Mouse (Mus musculus) testis, adult 2 months (tissue): Measurements from ENCODE around the gene Myo10.

Experiments used
- CTCF ChIP-seq: fragments of 200-500 bp; IDR thresholded peaks from 2 replicates; pipeline ENCODE4 v1.5.1; 2012; ENCODE audit warnings: low read depth, mild to moderate bottlenecking, inconsistent platforms, low read length, moderate library complexity; ENCODE audit not compliant: control insufficient read depth, insufficient read depth, insufficient replicate concordance
- POLR2A ChIP-seq: fragments of 200-500 bp; IDR thresholded peaks from 2 replicates; pipeline ENCODE4 v1.6.1; 2012; ENCODE audit warnings: low read depth, mild to moderate bottlenecking, inconsistent platforms, low read length, moderate library complexity; ENCODE audit not compliant: control insufficient read depth

DNA sequence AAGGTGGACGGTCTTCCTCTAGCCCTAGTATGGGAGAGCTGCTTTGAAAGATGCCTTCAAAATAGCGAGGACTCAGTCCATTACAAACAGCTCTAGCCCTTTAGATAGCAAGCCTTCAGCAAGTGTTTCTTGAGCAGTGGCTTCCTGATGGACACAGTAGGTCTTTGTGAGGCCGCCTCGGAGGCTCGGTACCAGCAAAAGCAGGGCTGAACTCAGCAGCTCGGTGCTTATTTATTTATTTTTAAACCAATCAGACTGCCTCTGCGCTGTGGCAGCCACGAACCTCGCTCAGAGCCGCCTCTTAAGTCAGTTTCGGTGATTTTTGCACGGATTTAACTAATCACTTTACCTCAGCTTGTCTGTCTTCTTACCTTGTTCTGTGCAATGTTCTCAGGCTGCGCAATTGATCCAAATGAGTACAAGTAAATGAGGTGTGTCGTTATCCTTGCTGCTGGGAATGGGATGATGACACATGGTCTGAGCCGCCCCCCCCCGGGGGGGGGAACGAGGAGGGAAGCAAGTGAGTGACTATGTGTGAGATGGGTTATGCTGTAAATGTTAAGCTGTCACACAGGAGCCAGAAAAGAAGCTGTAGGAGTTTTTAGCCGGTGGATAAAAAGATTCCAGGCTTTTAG, 232.1 kb downstream of the Myo10 start:
- no peak for TF ChIP-seq CTCF
- no peak for TF ChIP-seq POLR2A
